Mouse (Mus musculus): Measurements from ENCODE around the gene Agt.
A peak's percentile ranks its signal among the peaks of the same experiment; 100 is the strongest.

Gene Agt

GRCm38 (mm10) chr8:124569593-124569992, at the start of gene Agt:
TSS of gene Agt (minus strand) at chr8:124569706.
- DNase-seq (ENCODE audit: low spot score), result no peak

GRCm38 (mm10) chr8:124618252-124618651, 48.7 kb upstream of the Agt start:
- DNase-seq (ENCODE audit: low spot score), result no peak

- peak; percentile 80 for DNase-seq (ENCODE audit: low spot score)
Measured at GRCm38 (mm10) chr8:124617266-124617869, 47.9 kb upstream of the Agt start.

GRCm38 (mm10) chr8:124614325-124614724, 44.8 kb upstream of the Agt start:
- DNase-seq (ENCODE audit: low spot score), result no peak

GRCm38 (mm10) chr8:124608972-124609353, 39.5 kb upstream of the Agt start:
- no peak for DNase-seq (ENCODE audit: low spot score)

- DNase-seq (ENCODE audit: low spot score), result peak; percentile 18
Measured at GRCm38 (mm10) chr8:124608239-124608971, 38.9 kb upstream of the Agt start.

GRCm38 (mm10) chr8:124604066-124604465, 34.6 kb upstream of the Agt start:
- no peak for DNase-seq (ENCODE audit: low spot score)

- DNase-seq (ENCODE audit: low spot score), result no peak
Measured at GRCm38 (mm10) chr8:124589393-124589792, 19.9 kb upstream of the Agt start.

GRCm38 (mm10) chr8:124586556-124586955, 17.1 kb upstream of the Agt start:
- no peak for DNase-seq (ENCODE audit: low spot score)

- DNase-seq (ENCODE audit: low spot score), result no peak
Measured at GRCm38 (mm10) chr8:124585718-124586425, 16.4 kb upstream of the Agt start.

- no peak for DNase-seq (ENCODE audit: low spot score)
Measured at GRCm38 (mm10) chr8:124576751-124577150, 7.2 kb upstream of the Agt start.

GRCm38 (mm10) chr8:124575811-124576210, 6.3 kb upstream of the Agt start, which contains the start of gene Capn9:
TSS of gene Capn9 (plus strand) at chr8:124576111.
- no peak for DNase-seq (ENCODE audit: low spot score)

GRCm38 (mm10) chr8:124573552-124574340, 4.2 kb upstream of the Agt start:
- peak; percentile 95 for DNase-seq (ENCODE audit: low spot score)

- no peak for DNase-seq (ENCODE audit: low spot score)
Measured at GRCm38 (mm10) chr8:124572430-124572775, 2.9 kb upstream of the Agt start.

- DNase-seq (ENCODE audit: low spot score), result peak; percentile 12
Measured at GRCm38 (mm10) chr8:124571732-124572429, 2.4 kb upstream of the Agt start.

- no peak for DNase-seq (ENCODE audit: low spot score)
Measured at GRCm38 (mm10) chr8:124569100-124569499, 406 bp downstream of the Agt start.

- no peak for DNase-seq (ENCODE audit: low spot score)
Measured at GRCm38 (mm10) chr8:124567584-124567983, 1.9 kb downstream of the Agt start.

GRCm38 (mm10) chr8:124567126-124567525, 2.4 kb downstream of the Agt start:
- no peak for DNase-seq (ENCODE audit: low spot score)

GRCm38 (mm10) chr8:124557476-124557875, 12.0 kb downstream of the Agt start:
- no peak for DNase-seq (ENCODE audit: low spot score)

GRCm38 (mm10) chr8:124556658-124557057, 12.8 kb downstream of the Agt start:
- DNase-seq (ENCODE audit: low spot score), result peak; percentile 59

GRCm38 (mm10) chr8:124556164-124556563, 13.3 kb downstream of the Agt start:
- no peak for DNase-seq (ENCODE audit: low spot score)

Data from embryo, embryonic 10 days (tissue).